Mouse (Mus musculus) thymus, adult 2 months (tissue): ENCODE measurements around the gene Mtfmt.

ENCODE experiments used
- CTCF ChIP-seq: fragments of 200-500 bp; IDR thresholded peaks from 2 replicates; pipeline ENCODE4 v1.5.1; 2012; ENCODE audit warnings: mild to moderate bottlenecking, control low read depth, low read length, moderate library complexity, borderline replicate concordance; ENCODE audit not compliant: control insufficient read depth, poor library complexity, insufficient read depth; ENCODE audit errors: extremely low read depth
- POLR2A ChIP-seq: fragments of 200-500 bp; IDR thresholded peaks from 2 replicates; pipeline ENCODE4 v1.6.1; 2012; ENCODE audit warnings: mild to moderate bottlenecking, low read length, control low read depth, moderate library complexity; ENCODE audit not compliant: control insufficient read depth, poor library complexity, insufficient read depth; ENCODE audit errors: extremely low read depth

- no peak for TF ChIP-seq CTCF
- TF ChIP-seq POLR2A = no peak
Measured at GRCm38 (mm10) chr9:65430921-65431320, 4.7 kb upstream of the Mtfmt start.
